Mouse (Mus musculus) urinary bladder, postnatal 14 days (tissue): ENCODE results near the gene Tagln3.

Experiments
- DNase-seq: peaks from one replicate; pipeline ENCODE4 v3.0.0; 2021; ENCODE audit warnings: low spot score

Tagln3 gene

DNA sequence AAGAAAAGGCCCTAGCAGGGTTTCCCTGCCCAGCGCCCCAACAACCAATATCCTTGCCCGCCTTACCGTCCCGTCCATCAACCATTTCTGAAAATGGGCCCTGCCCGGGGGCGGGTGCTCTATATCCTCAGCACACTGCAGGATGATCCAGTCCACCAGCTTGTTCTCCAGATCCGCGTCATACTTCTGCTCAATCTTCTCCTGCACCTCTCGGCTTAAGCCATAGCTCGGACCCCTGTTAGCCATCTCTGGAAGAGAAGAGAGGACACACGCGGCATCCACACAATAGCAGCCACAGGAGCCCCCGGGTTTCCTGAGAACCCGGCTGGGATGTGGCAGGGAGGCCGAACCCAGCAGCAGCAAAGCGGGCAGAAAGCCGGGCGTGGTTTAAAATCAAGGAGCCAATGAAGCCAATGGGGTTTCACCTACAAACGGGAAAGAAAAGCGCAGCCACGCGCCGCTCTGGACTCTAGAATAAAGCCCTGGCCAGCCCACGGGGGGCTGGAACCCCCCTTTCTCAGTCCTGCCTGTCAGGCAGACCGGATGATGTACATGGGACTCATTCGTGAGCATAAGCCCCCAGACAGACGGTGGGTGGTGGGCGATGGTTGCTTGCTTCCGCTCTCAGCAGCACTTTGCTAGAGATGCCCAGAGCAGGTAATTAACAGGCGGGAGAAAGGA, at the start of gene Tagln3:
TSS of gene Tagln3 (minus strand) at position 548 of the 681 bp plus-strand sequence.
- DNase-seq = peak; percentile 16

DNA sequence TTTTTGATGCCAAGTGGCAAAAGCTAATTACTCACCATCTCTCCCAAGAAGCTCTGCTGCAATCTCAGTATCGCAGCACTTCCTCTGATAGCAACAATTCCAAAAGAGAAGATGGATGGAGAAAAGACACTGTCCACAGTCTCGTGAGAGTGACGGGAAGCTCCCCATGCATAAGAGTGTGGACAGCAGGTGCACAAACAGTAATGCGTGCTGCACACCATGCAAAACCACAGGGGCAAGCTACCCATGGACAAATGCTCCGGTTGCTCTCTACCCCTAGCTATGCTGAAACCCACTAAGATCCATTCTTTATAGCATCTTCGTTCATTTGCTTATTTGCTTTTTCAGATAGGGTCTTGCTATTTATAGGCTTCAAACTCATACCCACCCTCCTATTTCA, 46.5 kb upstream of the Tagln3 start:
- DNase-seq = no peak

DNA sequence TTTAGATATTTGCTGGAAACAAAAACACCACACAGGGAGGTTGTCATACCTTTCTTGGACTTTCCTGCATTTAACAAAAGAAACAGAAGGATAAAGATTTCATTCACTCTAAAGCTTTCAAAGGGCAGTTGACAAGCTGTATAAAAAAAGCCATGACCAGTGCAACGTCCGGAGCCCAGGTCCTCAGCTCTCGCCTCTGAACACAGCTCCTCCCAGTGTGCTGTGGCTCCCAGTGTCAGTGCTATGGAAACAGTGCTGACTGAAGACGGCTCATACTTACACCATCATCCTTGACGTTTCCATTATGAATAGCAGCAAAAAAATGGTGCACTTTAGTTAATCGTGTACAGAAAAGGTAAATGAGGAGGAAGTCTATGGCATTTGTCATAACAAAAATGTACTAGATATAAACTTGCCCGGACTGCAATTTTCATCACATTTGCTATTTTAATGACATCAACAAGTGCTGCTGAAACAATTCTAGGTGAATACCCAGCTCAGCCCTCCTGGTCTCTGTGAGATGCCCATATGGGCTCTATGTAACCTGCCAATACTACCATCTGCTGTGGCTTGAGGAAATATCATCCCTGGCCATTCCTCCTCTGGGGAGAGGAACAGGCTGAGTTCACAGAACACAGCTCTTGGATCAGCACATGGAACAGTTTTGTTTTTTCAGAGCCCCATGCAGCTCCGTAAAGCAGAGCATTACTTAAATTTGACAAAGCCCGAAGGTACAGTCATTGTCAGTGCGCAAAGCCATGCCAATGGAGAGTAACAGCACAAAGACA, 43.6 kb upstream of the Tagln3 start:
- no peak for DNase-seq

GRCm38 (mm10) chr16:45767434-45767833, 43.0 kb upstream of the Tagln3 start:
- DNase-seq = no peak

GRCm38 (mm10) chr16:45765801-45766494, 41.5 kb upstream of the Tagln3 start:
- no peak for DNase-seq

DNA sequence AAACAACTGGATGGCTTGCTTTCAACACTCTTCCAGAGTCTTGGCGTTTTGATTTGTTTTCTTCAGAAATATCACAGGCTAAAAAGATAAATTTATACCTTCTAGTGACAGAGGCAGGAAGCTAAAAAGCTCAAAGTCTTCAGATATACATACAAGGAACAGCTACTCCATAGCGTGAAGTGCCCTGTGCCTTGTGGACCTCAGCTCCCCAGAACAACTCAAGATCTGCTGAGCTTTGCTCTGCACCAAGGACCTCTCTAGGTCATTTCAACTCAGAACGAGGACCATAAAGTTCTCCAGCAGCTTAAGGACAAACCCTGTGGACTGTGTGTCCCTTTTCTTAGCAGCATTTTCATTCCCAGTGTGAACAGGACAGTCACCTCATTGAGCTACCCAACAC, 40.7 kb upstream of the Tagln3 start:
- no peak for DNase-seq

DNA sequence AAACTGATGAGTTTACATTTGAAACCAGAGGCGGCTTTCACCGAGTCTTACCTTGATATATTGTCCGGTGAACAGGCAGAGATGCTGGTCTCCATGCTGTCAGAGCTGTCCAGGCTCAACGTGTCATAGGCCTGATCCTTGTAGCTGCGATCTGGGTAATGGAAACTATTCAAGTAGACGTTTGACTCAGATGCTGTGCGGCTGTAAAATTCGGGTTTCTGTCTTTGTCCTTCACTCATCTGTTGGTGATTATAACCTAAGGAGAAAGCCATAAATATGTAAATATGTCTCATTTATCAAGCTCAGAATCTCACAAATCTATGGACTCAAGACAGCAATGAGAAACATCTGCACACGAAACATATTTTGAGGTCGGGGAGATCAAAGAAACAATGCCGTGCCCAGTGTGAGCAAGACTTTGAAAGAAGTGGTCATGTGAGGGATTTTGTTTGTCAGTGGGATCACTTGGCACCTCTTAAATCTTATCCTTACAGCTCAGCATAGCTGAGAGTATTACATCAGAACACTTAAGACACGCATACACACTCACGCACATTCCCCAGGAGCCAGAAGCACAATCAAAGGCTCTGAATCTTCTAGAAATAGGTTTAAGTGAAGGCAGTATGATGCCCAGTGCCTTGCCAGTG, 38.6 kb upstream of the Tagln3 start:
- DNase-seq = no peak

- DNase-seq = no peak
These were observed 37.0 kb upstream of the Tagln3 start for GRCm38 (mm10) chr16:45761425-45761824.

DNA sequence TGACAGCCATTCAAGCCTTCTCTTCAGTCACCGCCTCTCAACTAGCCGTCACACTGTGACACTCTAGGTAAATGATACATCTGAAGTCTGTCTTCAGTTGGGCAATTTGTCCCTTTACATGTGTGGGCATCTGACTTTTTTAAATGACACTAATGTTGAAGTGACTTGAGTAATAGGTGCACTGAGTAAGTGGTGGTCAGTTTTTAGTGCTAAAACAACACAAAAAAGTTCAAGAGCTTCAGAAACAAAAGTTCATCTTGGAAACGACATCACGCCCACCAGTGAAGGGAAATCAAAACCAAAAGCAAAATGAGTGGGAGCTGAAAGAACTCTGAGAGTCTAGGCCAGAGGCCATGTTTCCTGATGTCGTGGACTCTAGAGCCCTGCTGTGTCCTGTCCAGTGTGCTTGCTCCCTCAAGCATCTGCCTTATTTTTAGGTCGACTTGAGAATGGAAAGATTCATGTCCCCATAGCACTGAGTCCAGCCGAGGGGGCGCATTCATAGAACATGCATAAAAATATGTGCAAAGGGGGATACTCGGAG, 34.4 kb upstream of the Tagln3 start:
- no peak for DNase-seq

DNA sequence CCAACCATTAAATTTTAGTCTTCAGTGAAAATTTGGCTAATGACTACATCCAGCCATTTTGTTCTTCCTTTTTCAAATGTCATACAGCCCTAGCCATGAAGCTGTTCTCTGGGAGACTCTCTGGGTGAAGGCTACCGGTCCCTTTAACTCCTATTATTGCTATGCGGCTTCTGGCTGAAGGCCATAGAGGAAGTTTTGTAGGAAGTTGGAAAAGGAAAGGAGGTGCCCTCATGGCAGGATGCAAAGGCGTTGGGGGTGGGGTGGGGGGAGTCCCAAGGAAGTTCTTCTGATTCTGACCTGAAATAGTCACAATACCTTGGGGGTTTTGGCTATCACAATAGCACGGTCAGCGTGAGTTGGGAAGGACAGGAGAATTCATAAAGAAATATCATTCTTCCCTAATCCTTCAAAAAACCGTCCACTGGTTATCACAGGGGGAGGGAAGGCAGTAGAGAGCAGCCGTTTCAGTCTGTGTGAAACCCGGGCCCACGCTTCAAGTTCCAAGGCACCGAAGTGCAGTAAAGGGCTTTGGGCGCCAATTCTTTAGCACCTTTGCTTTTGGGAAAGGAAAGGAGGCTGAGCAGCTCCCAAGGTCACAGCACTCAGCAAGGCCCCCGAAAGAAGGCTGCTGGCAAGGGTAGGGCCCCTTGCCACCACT, 33.1 kb upstream of the Tagln3 start:
- DNase-seq = no peak

GRCm38 (mm10) chr16:45756855-45757254, 32.4 kb upstream of the Tagln3 start:
- peak; percentile 18 for DNase-seq

DNA sequence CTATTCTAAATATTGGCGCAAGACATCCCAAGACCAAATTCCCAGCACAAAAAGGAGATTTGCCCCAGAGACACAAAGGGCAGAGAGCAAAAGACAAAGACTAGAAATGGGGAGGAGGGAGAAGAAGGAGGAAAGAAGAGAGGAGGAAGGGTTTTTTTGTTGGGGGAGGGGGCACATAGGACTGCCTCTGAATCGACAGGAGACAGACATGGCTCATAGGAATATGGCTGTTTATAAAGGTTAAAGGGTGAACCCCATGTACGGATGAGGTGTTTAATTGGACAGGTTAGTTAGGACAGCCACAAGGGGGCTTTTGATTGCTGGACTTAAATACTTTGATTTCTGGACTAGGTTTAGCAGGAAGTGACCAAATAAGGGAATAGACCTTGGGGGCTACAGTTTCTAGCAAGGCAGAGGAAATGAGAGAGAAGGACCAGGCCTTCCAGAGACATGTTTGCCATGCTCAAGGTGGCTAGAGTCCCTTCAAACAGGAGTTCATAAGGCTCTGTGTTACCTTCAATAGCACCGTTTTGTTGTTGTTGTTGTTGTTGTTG, 19.3 kb upstream of the Tagln3 start:
- no peak for DNase-seq

DNA sequence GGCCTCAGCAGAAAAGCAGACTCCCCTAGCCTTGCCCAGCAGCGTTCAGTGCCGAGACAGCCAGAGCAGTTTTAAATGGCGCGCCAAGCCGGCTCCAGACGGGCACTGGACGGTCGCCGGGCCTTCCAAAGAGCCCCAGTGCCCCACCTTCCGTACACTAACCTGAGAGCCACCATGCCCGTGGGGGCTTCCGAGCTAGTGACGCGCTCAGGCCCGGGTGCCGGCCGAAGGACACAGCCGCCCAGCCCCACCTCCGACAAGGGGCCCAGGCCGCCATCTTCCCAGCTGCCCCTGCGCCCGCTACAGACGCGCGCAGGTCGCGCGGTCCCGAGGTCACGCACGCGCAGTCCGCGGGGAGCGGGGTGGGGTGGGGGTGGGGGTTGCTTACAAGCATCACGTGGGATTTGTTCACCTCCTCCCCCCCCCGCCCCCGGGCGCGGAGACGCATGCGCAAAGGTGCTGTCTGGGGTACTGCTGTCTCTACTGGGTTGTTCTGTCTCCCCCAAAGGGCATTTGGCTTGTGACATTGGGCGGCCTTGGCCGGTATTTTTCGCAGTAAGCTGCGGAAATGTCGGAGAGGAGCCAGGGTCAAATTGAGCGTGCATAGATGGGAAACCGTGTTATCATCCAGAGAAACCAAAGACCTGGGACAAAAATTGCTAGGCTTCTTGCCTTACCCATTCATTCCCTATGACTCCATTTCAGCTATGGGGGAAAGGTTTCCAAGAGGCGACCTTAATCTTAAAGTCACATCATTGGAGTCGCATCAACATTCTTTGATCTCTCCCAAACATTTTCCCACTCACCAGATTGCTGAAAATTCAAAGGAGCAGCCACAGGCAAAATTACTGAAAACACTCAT, 18.4 kb upstream of the Tagln3 start, which contains the start of gene Abhd10:
TSS of gene Abhd10 (minus strand) at position 341 of the 862 bp plus-strand sequence.
- peak; percentile 94 for DNase-seq

DNA sequence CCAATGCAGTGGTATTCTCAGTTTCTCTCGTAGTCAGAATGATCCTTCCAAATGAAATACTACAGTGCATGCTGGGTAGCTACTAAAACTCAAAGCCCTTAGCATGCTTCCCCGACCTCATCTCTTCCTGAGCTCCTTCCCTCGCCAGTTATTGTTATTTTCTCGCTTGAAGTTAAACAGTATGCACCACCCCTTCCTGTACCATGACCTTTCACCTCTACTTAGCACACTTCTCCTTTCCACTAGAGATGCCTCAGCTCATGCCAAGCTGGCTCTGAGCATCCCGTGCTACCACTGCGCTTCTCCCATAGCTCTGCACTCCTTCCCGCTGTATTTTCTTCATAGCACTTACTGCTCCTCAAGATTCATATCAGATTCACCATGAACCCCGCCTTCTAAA, 13.5 kb upstream of the Tagln3 start:
- no peak for DNase-seq

GRCm38 (mm10) chr16:45736724-45737123, 12.3 kb upstream of the Tagln3 start:
- DNase-seq = no peak

- no peak for DNase-seq
These were observed 4.8 kb upstream of the Tagln3 start for GRCm38 (mm10) chr16:45729163-45729562.

GRCm38 (mm10) chr16:45724742-45725102, 314 bp upstream of the Tagln3 start:
- no peak for DNase-seq

DNA sequence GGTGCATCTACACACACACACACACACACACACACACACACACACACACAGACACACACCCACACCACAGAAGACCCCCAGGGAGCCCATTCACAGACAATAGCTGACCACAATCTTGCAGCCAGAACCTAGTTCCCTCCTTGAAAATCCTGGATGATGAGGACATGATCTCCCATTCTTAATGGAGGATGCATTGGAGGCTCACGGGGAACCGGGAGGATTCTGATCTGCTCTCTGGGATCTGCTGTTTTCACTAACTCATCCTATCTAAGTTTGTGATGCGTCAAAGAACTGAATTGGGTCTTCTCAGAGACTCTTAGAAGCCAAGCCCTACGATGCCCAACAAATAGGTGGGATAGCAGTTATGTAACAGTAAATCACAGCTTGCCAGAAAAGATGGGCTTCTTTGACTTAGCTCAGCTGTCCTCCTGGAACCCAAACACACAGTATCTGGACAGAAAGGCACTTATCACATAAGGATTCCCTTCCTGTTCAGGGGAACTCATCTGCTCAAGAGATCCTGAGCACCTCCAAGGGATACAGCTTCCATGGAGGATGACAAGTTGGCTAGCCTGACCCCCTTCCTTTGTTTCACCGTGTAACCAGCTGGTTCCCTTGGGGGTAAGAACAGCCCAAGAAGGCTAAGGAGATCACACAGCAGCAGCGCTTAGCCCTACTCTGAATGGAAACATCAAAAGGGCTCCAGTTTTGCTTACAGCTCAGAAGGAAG, 1.1 kb downstream of the Tagln3 start:
- no peak for DNase-seq

DNA sequence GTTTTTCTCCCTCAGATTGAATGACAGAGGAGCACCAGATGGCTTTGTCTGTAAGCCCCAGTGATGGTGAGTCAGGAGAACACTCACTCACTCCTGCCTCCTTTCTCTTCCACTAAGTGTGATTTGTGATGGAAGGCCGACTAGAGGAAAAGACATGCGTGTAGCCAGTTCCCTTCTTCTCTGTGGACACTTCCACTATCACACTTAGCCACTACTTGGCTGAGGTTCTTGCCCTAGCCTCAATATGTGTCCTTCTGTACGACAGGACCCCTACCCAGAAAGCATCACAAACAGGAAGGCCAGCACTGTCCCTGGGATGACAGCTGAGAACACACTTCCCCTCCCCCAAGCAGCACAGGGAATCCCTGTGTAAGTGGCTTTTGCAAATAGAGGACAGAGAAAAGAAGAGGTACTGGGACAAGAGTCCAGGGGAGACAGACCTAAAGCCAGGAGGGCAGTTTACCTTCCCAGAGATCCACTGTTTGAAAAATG, 1.9 kb downstream of the Tagln3 start:
- DNase-seq = no peak
